Mouse (Mus musculus) limb, embryonic 14.5 days (tissue): ENCODE data around the gene Crtac1. TPM values are rescaled to one million over a fixed set of nuclear protein-coding genes. Genes with fewer than 3 reads are reported as not detected.
A peak's percentile ranks its signal among the peaks of the same experiment; 100 is the strongest.

Experiments
- ATAC-seq: fragments of 200-750 bp; cut with Nextera tagmentation; 2 replicates; pipeline ENCODE4 v1.8.0; 2017; ENCODE audit warnings: low read depth, moderate number of reproducible peaks, moderate TSS enrichment; ENCODE audit not compliant: low FRiP score
- DNase-seq: peaks from one replicate; pipeline ENCODE4 v3.0.0-alpha.2; 2015; ENCODE audit warnings: low spot score
- H3K27ac ChIP-seq: fragments of 300-500 bp; sonication (generic); replicated peaks from 2 replicates; pipeline ENCODE4 v1.5.1; 2014; ENCODE audit warnings: low read depth, mild to moderate bottlenecking, low read length, moderate library complexity, mixed read lengths
- H3K27me3 ChIP-seq: fragments of 300-500 bp; sonication (generic); 2 replicates; pipeline ENCODE4 v1.6.1; 2014; ENCODE audit warnings: low read length, mixed read lengths; ENCODE audit not compliant: control insufficient read depth, insufficient read depth
- H3K36me3 ChIP-seq: fragments of 300-500 bp; sonication (generic); 2 replicates; pipeline ENCODE4 v1.6.1; 2014; ENCODE audit warnings: mild to moderate bottlenecking, low read length, moderate library complexity, mixed read lengths; ENCODE audit not compliant: control insufficient read depth, insufficient read depth
- H3K4me1 ChIP-seq: fragments of 300-500 bp; sonication (generic); 2 replicates; pipeline ENCODE4 v1.6.1; 2014; ENCODE audit warnings: antibody characterized with exemption, low read length, mixed read lengths; ENCODE audit not compliant: control insufficient read depth, insufficient read depth
- H3K4me2 ChIP-seq: fragments of 300-500 bp; sonication (generic); replicated peaks from 2 replicates; pipeline ENCODE4 v1.6.1; 2014; ENCODE audit warnings: low read depth, mild to moderate bottlenecking, low read length, moderate library complexity; ENCODE audit not compliant: severe bottlenecking
- H3K4me3 ChIP-seq: fragments of 300-500 bp; sonication (generic); replicated peaks from 2 replicates; pipeline ENCODE4 v1.5.1; 2014; ENCODE audit warnings: low read length
- H3K9ac ChIP-seq: fragments of 300-500 bp; sonication (generic); 2 replicates; pipeline ENCODE4 v1.6.1; 2014; ENCODE audit warnings: mild to moderate bottlenecking, low read depth, low read length, moderate library complexity; ENCODE audit not compliant: severe bottlenecking
- H3K9me3 ChIP-seq: fragments of 300-500 bp; sonication (generic); 2 replicates; pipeline ENCODE4 v1.6.1; 2016; ENCODE audit warnings: low read length; ENCODE audit not compliant: control insufficient read depth
- POLR2A ChIP-seq: fragments of 200-500 bp; IDR thresholded peaks from 2 replicates; pipeline ENCODE4 v1.8.0; 2012; ENCODE audit warnings: inconsistent platforms, mild to moderate bottlenecking, moderate library complexity, borderline replicate concordance; ENCODE audit not compliant: insufficient read depth, insufficient read length; ENCODE audit errors: extremely low read depth
- WGBS: fragments of 180-500 bp; shearing (Covaris S2); extraction: QIAGEN DNeasy Blood & Tissue Kit; methylation state at CpG from one replicate; pipeline ENCODE4 v1.1.7; 2014; 5-methylcytosine and 5-hydroxymethylcytosine counted together
- polyA plus RNA-seq, 2 experiments: library from polyadenylated mRNA; depleted of rRNA in 1 of 2; stranded (reverse) in 1 of 2; unstranded in 1 of 2; fragments of >200 nt; fragmentation: Nextera tagmentation in 1 of 2; extraction: Ambion mirVana in 1 of 2; gene quantifications; 2 replicates each; pipeline versions ENCODE4 v1.2.1 to v1.2.3; 2012 to 2014

The Crtac1 gene
- polyA plus RNA-seq, 2 experiments: 3.1 to 3.4 TPM

GRCm38 (mm10) chr19:42440089-42440488 is 8.5 kb upstream of the Crtac1 start:
- DNase-seq (no peak), ATAC-seq (no peak)
- Histone ChIP-seq H3K4me2 (no peak overlapping the region), H3K36me3 (no peaks in the 10 kb centered on the region), H3K4me1 (no peaks in the 10 kb centered on the region), H3K4me3 (no peak overlapping the region), H3K9me3 (no peaks in the 10 kb centered on the region), H3K27ac (no peak overlapping the region), H3K9ac (no peak overlapping the region), H3K27me3 (peaks cover under 1% of the 10 kb centered on the region; the same call in 1 of the 2 replicates)
- 39% methylated on average over 3 of the region's 3 CpGs for WGBS
- no peak for TF ChIP-seq POLR2A

GRCm38 (mm10) chr19:42439353-42439752 is 7.8 kb upstream of the Crtac1 start:
- H3K27ac ChIP-seq: no peak overlapping the region
- no peaks in the 10 kb centered on the region for H3K36me3 ChIP-seq
- H3K9ac ChIP-seq: no peak overlapping the region
- ATAC-seq (no peak), DNase-seq (no peak)
- no peaks in the 10 kb centered on the region for H3K9me3 ChIP-seq
- H3K4me2 ChIP-seq: no peak overlapping the region
- peaks cover 8% of the 10 kb centered on the region; the same call in 1 of the 2 replicates for H3K27me3 ChIP-seq
- no peak for TF ChIP-seq POLR2A
- 69% methylated on average over 9 of the region's 9 CpGs for WGBS
- H3K4me3 ChIP-seq: no peak overlapping the region
- no peaks in the 10 kb centered on the region for H3K4me1 ChIP-seq

GRCm38 (mm10) chr19:42435621-42436020 is 4.0 kb upstream of the Crtac1 start:
- WGBS: 60% methylated on average over 4 of the region's 4 CpGs
- H3K9ac ChIP-seq: no peak overlapping the region
- no peak for ATAC-seq
- H3K4me1 ChIP-seq: peaks cover 5% of the 10 kb centered on the region; the same call in 1 of the 2 replicates
- no peaks in the 10 kb centered on the region for H3K36me3 ChIP-seq
- no peak overlapping the region for H3K4me2 ChIP-seq
- TF ChIP-seq POLR2A: no peak
- no peak for DNase-seq
- no peak overlapping the region for H3K4me3 ChIP-seq
- no peaks in the 10 kb centered on the region for H3K9me3 ChIP-seq
- peaks cover 43% of the 10 kb centered on the region for H3K27me3 ChIP-seq
- no peak overlapping the region for H3K27ac ChIP-seq

GRCm38 (mm10) chr19:42432761-42433160 is 1.2 kb upstream of the Crtac1 start:
- Histone ChIP-seq H3K27me3 (peaks cover 55% of the 10 kb centered on the region), H3K36me3 (no peaks in the 10 kb centered on the region), H3K27ac (no peak overlapping the region), H3K4me2 (peak overlapping the region; percentile 93), H3K9me3 (no peaks in the 10 kb centered on the region), H3K4me3 (peak overlapping the region; percentile 50), H3K4me1 (peaks cover 5% of the 10 kb centered on the region; the same call in 1 of the 2 replicates), H3K9ac (no peak overlapping the region; the same call in 1 of the 2 replicates)
- 41% methylated on average over 8 of the region's 8 CpGs for WGBS
- TF ChIP-seq POLR2A: no peak
- no peak for ATAC-seq
- DNase-seq: no peak

- peaks cover 5% of the 10 kb centered on the region; the same call in 1 of the 2 replicates for H3K4me1 ChIP-seq
- H3K4me3 ChIP-seq: peak overlapping the region; percentile 50
- WGBS: 0% methylated on average over 9 of the region's 44 CpGs
- peak overlapping the region; percentile 93 for H3K4me2 ChIP-seq
- no peaks in the 10 kb centered on the region for H3K36me3 ChIP-seq
- no peaks in the 10 kb centered on the region for H3K9me3 ChIP-seq
- peaks cover 55% of the 10 kb centered on the region for H3K27me3 ChIP-seq
- peak overlapping the region; percentile 52 for H3K9ac ChIP-seq
- no peak for TF ChIP-seq POLR2A
- H3K27ac ChIP-seq: no peak overlapping the region
- DNase-seq (no peak), ATAC-seq (peak; percentile 56)
These were observed 608 bp upstream of the Crtac1 start for GRCm38 (mm10) chr19:42432191-42432590.
